Mouse (Mus musculus): ENCODE data around the gene Myo1d.

Gene Myo1d

GRCm38 (mm10) chr11:80723406-80724047 is 56.3 kb downstream of the Myo1d start:
- WGBS, result 89% methylated on average over 9 of the region's 9 CpGs

GRCm38 (mm10) chr11:80719014-80719413 is 60.8 kb downstream of the Myo1d start:
- WGBS, result 67% methylated on average over 1 of the region's 1 CpGs

GRCm38 (mm10) chr11:80715115-80715514 is 64.7 kb downstream of the Myo1d start:
- WGBS, result 72% methylated on average over 2 of the region's 2 CpGs

- 71% methylated on average over 1 of the region's 1 CpGs for WGBS
Measured at GRCm38 (mm10) chr11:80713705-80714104, 66.1 kb downstream of the Myo1d start.

GRCm38 (mm10) chr11:80712201-80712600 is 67.6 kb downstream of the Myo1d start:
- 76% methylated on average over 3 of the region's 3 CpGs for WGBS

- 50% methylated on average over 6 of the region's 6 CpGs for WGBS
Measured at GRCm38 (mm10) chr11:80711336-80711735, 68.5 kb downstream of the Myo1d start.

- WGBS, result 92% methylated on average over 4 of the region's 4 CpGs
Measured at GRCm38 (mm10) chr11:80700611-80701010, 79.2 kb downstream of the Myo1d start.

GRCm38 (mm10) chr11:80698721-80699120 is 81.1 kb downstream of the Myo1d start:
- 79% methylated on average over 3 of the region's 3 CpGs for WGBS

- WGBS, result 6% methylated on average over 4 of the region's 4 CpGs
Measured at GRCm38 (mm10) chr11:80696350-80696749, 83.5 kb downstream of the Myo1d start.

GRCm38 (mm10) chr11:80684603-80685002 is 95.2 kb downstream of the Myo1d start:
- 82% methylated on average over 5 of the region's 5 CpGs for WGBS

GRCm38 (mm10) chr11:80682745-80683144 is 97.1 kb downstream of the Myo1d start:
- WGBS, result 85% methylated on average over 3 of the region's 3 CpGs

GRCm38 (mm10) chr11:80673013-80673412 is 106.8 kb downstream of the Myo1d start:
- 69% methylated on average over 7 of the region's 7 CpGs for WGBS

- 15% methylated on average over 1 of the region's 1 CpGs for WGBS
Measured at GRCm38 (mm10) chr11:80670391-80670790, 109.4 kb downstream of the Myo1d start.

- WGBS, result 22% methylated on average over 4 of the region's 4 CpGs
Measured at GRCm38 (mm10) chr11:80669934-80670333, 109.9 kb downstream of the Myo1d start.

GRCm38 (mm10) chr11:80666211-80666610 is 113.6 kb downstream of the Myo1d start:
- 80% methylated on average over 8 of the region's 8 CpGs for WGBS

GRCm38 (mm10) chr11:80664261-80664660 is 115.6 kb downstream of the Myo1d start:
- 49% methylated on average over 3 of the region's 3 CpGs for WGBS

- 61% methylated on average over 5 of the region's 5 CpGs for WGBS
Measured at GRCm38 (mm10) chr11:80645111-80645510, 134.7 kb downstream of the Myo1d start.

- WGBS, result 81% methylated on average over 10 of the region's 10 CpGs
Measured at GRCm38 (mm10) chr11:80628992-80629865, 150.6 kb downstream of the Myo1d start.

GRCm38 (mm10) chr11:80628581-80628980 is 151.2 kb downstream of the Myo1d start:
- WGBS, result 86% methylated on average over 4 of the region's 4 CpGs

GRCm38 (mm10) chr11:80623038-80623380 is 156.8 kb downstream of the Myo1d start:
- 16% methylated on average over 7 of the region's 7 CpGs for WGBS

GRCm38 (mm10) chr11:80622233-80623037 is 157.4 kb downstream of the Myo1d start:
- WGBS, result 20% methylated on average over 11 of the region's 11 CpGs
